Mouse (Mus musculus) embryonic fibroblast, embryonic 13.5 days (primary cell): ENCODE results near the gene Nfib.

Source experiments
- CTCF ChIP-seq: IDR thresholded peaks from 2 replicates; pipeline ENCODE4 v1.5.1; 2011; ENCODE audit warnings: mild to moderate bottlenecking, control low read depth, low read length, moderate library complexity, borderline replicate concordance; ENCODE audit not compliant: insufficient read depth
- POLR2A ChIP-seq: IDR thresholded peaks from 2 replicates; pipeline ENCODE4 v1.6.1; 2011; ENCODE audit warnings: low read depth, mild to moderate bottlenecking, control low read depth, low read length, moderate library complexity

- TF ChIP-seq CTCF (no peak), POLR2A (no peak)
These were observed 41.7 kb downstream of the Nfib start for GRCm38 (mm10) chr4:82663749-82664381.
